Mouse (Mus musculus) embryonic facial prominence, embryonic 13.5 days (tissue): Measurements from ENCODE around the gene Anks1. TPM values are rescaled to one million over a fixed set of nuclear protein-coding genes. Genes with fewer than 3 reads are reported as not detected.
A peak's percentile ranks its signal among the peaks of the same experiment; 100 is the strongest.

ENCODE experiments used
- ATAC-seq: fragments of 200-750 bp; cut with Nextera tagmentation; 2 replicates; pipeline ENCODE4 v1.8.0; 2017; ENCODE audit warnings: low read depth; ENCODE audit not compliant: insufficient number of reproducible peaks, insufficient read depth, low FRiP score, low TSS enrichment
- H3K27ac ChIP-seq: fragments of 300-500 bp; sonication (generic); 2 replicates; pipeline ENCODE4 v1.5.1; 2015; ENCODE audit warnings: moderate library complexity, mild to moderate bottlenecking, inconsistent platforms
- H3K27me3 ChIP-seq: fragments of 300-500 bp; sonication (generic); 2 replicates; pipeline ENCODE4 v1.6.1; 2015; ENCODE audit warnings: mild to moderate bottlenecking, inconsistent platforms
- H3K36me3 ChIP-seq: fragments of 300-500 bp; sonication (generic); 2 replicates; pipeline ENCODE4 v1.6.1; 2015; ENCODE audit warnings: mild to moderate bottlenecking, inconsistent platforms
- H3K4me1 ChIP-seq: fragments of 300-500 bp; sonication (generic); 2 replicates; pipeline ENCODE4 v1.6.1; 2015; ENCODE audit warnings: inconsistent platforms
- H3K4me2 ChIP-seq: fragments of 300-500 bp; sonication (generic); 2 replicates; pipeline ENCODE4 v1.6.1; 2015; ENCODE audit warnings: moderate library complexity, mild to moderate bottlenecking, inconsistent platforms
- H3K4me3 ChIP-seq: fragments of 300-500 bp; sonication (generic); 2 replicates; pipeline ENCODE4 v1.5.1; 2015; ENCODE audit warnings: mild to moderate bottlenecking, inconsistent platforms
- H3K9ac ChIP-seq: fragments of 300-500 bp; sonication (generic); 2 replicates; pipeline ENCODE4 v1.6.1; 2015; ENCODE audit warnings: mild to moderate bottlenecking, inconsistent platforms
- H3K9me3 ChIP-seq: fragments of 300-500 bp; sonication (generic); 2 replicates; pipeline ENCODE4 v1.6.1; 2016; ENCODE audit warnings: inconsistent platforms
- WGBS: fragments of 180-500 bp; shearing (Covaris S2); methylation state at CpG from one replicate; pipeline ENCODE4 v1.1.7; 2015; ENCODE audit warnings: mixed read lengths; 5-methylcytosine and 5-hydroxymethylcytosine counted together
- polyA plus RNA-seq: library from polyadenylated mRNA; unstranded; fragments of >200 nt; fragmentation: Nextera tagmentation; extraction: Ambion mirVana; gene quantifications from 2 replicates; pipeline ENCODE4 v1.2.1, GENCODE M21; 2015

Anks1 gene
- polyA plus RNA-seq, 1 experiment from 2014 or later = 13.4 TPM

GRCm38 (mm10) chr17:28042299-28042771 is 133.2 kb downstream of the Anks1 start:
- Histone ChIP-seq H3K9ac (peak overlapping the region; percentile 36), H3K9me3 (no peaks in the 10 kb centered on the region), H3K27ac (no peak overlapping the region), H3K27me3 (no peaks in the 10 kb centered on the region), H3K4me3 (no peak overlapping the region), H3K4me1 (peaks cover 19% of the 10 kb centered on the region), H3K36me3 (peaks cover 67% of the 10 kb centered on the region), H3K4me2 (no peak overlapping the region)
- ATAC-seq = no peak
- 65% methylated on average over 23 of the region's 23 CpGs for WGBS

DNA sequence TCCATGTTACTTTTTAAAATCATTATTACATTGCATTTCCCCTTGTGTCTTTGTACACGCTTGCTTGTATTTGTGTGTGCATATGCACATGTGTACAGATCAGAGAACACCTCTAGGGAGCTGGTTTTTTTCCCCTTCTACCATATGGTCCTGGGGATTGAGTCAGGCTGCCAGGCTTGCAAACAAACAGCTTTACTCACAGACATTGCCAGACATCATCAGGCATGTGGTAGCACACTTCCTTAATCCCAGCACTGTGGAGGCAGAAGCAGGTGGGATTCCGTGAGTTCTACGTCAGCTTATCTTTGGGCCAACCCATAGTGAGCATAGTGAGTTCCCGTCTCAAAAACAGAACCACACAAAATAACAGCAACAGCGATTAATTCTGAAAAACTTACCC is 137.9 kb downstream of the Anks1 start:
- ATAC-seq = no peak
- H3K27ac ChIP-seq = no peak overlapping the region
- peaks cover 6% of the 10 kb centered on the region; the same call in 1 of the 2 replicates for H3K4me1 ChIP-seq
- H3K9me3 ChIP-seq = no peaks in the 10 kb centered on the region
- H3K36me3 ChIP-seq = peaks cover 63% of the 10 kb centered on the region
- no peaks in the 10 kb centered on the region for H3K27me3 ChIP-seq
- H3K4me3 ChIP-seq = no peak overlapping the region
- H3K9ac ChIP-seq = no peak overlapping the region
- no peak overlapping the region for H3K4me2 ChIP-seq
- 88% methylated on average over 5 of the region's 5 CpGs for WGBS

DNA sequence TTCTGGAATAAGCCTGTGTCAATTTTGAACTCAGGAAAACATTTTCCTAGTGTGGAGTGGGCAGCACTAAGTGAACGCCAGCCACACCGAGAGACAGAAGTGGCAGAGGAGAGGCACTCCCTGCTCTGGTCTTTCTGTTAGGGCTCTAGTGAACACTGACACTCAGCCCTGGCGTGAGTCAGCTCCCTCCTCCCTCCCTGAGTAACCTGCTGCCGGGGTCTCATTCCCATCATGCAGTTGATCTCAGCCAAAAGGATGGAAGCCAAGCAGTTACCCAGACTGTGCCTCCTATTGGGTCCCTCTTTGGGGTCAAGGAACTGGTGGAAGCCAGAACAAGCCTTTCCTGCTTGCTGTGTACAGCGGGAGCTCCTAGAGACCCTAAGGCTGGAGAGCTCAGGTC is 138.4 kb downstream of the Anks1 start:
- H3K27me3 ChIP-seq = no peaks in the 10 kb centered on the region
- no peak overlapping the region for H3K27ac ChIP-seq
- peaks cover 2% of the 10 kb centered on the region; the same call in 1 of the 2 replicates for H3K4me1 ChIP-seq
- H3K4me2 ChIP-seq = no peak overlapping the region
- H3K36me3 ChIP-seq = peaks cover 63% of the 10 kb centered on the region
- ATAC-seq = no peak
- no peaks in the 10 kb centered on the region for H3K9me3 ChIP-seq
- H3K4me3 ChIP-seq = no peak overlapping the region
- H3K9ac ChIP-seq = no peak overlapping the region
- 79% methylated on average over 5 of the region's 5 CpGs for WGBS

GRCm38 (mm10) chr17:28048425-28048824 is 139.3 kb downstream of the Anks1 start:
- Histone ChIP-seq H3K36me3 (peaks cover 64% of the 10 kb centered on the region), H3K27ac (no peak overlapping the region)
- 0 out of 2 replicates have a peak, but pooled peaks have one; percentile 38 for ATAC-seq

GRCm38 (mm10) chr17:28050210-28050609 is 141.1 kb downstream of the Anks1 start:
- peaks cover 69% of the 10 kb centered on the region for H3K36me3 ChIP-seq
- H3K27me3 ChIP-seq = no peaks in the 10 kb centered on the region
- WGBS = 93% methylated on average over 8 of the region's 8 CpGs
- no peak overlapping the region for H3K9ac ChIP-seq
- no peak for ATAC-seq
- H3K4me1 ChIP-seq = no peaks in the 10 kb centered on the region
- H3K9me3 ChIP-seq = no peaks in the 10 kb centered on the region
- H3K4me3 ChIP-seq = no peak overlapping the region
- no peak overlapping the region for H3K4me2 ChIP-seq
- H3K27ac ChIP-seq = no peak overlapping the region

More at GRCm38 (mm10) chr17:28048425-28048824, 139.3 kb downstream of the Anks1 start:
- no peaks in the 10 kb centered on the region for H3K9me3 ChIP-seq
- H3K4me3 ChIP-seq = no peak overlapping the region
- no peaks in the 10 kb centered on the region for H3K27me3 ChIP-seq
- WGBS = 52% methylated on average over 4 of the region's 4 CpGs
- no peak overlapping the region for H3K9ac ChIP-seq
- no peaks in the 10 kb centered on the region for H3K4me1 ChIP-seq
- H3K4me2 ChIP-seq = no peak overlapping the region

- WGBS = 77% methylated on average over 21 of the region's 21 CpGs
- Histone ChIP-seq H3K4me3 (no peak overlapping the region), H3K9me3 (no peaks in the 10 kb centered on the region), H3K4me2 (no peak overlapping the region), H3K4me1 (no peaks in the 10 kb centered on the region), H3K27ac (no peak overlapping the region), H3K36me3 (peaks cover 61% of the 10 kb centered on the region), H3K27me3 (no peaks in the 10 kb centered on the region), H3K9ac (peak overlapping the region; percentile 16; the same call in 1 of the 2 replicates)
- ATAC-seq = no peak
These were observed 143.3 kb downstream of the Anks1 start for GRCm38 (mm10) chr17:28052293-28052863.

- Histone ChIP-seq H3K4me3 (no peak overlapping the region), H3K27me3 (no peaks in the 10 kb centered on the region), H3K9ac (no peak overlapping the region), H3K9me3 (no peaks in the 10 kb centered on the region), H3K4me1 (peaks cover 32% of the 10 kb centered on the region), H3K36me3 (peaks cover 53% of the 10 kb centered on the region), H3K27ac (no peak overlapping the region; the same call in 1 of the 2 replicates), H3K4me2 (no peak overlapping the region)
- no peak for ATAC-seq
- WGBS = 88% methylated on average over 13 of the region's 13 CpGs
These were observed 149.2 kb downstream of the Anks1 start for GRCm38 (mm10) chr17:28058346-28058745.

DNA sequence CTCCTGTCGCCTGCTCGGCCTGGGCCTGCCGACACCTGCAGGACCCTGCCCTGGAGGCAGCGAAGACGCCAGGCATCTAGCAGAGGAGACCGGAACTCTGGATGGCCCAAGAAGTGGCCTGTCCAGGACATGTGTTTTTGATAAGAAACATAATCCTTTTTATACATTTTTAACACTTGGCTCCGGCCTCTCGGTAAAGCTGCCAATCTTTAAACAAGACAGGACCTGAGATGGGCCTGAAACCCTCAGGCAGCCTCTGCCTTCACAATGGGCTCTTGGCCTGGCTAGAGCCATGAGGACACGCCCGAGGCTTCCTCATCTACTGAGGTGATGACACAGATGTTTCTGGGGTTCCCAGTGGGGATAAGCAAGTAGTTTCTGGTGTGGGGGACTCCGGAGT is 151.6 kb downstream of the Anks1 start:
- Histone ChIP-seq H3K27me3 (no peaks in the 10 kb centered on the region), H3K27ac (peak overlapping the region; percentile 62), H3K4me3 (no peak overlapping the region), H3K4me1 (peaks cover 37% of the 10 kb centered on the region), H3K9ac (peak overlapping the region; percentile 2; the same call in 1 of the 2 replicates), H3K9me3 (no peaks in the 10 kb centered on the region), H3K4me2 (no peak overlapping the region), H3K36me3 (peaks cover 38% of the 10 kb centered on the region)
- no peak for ATAC-seq
- WGBS = 41% methylated on average over 11 of the region's 11 CpGs

- H3K36me3 ChIP-seq = peaks cover 32% of the 10 kb centered on the region
- WGBS = 45% methylated on average over 7 of the region's 7 CpGs
- no peak overlapping the region; the same call in 1 of the 2 replicates for H3K4me2 ChIP-seq
These were observed 152.4 kb downstream of the Anks1 start for GRCm38 (mm10) chr17:28061472-28061871.

GRCm38 (mm10) chr17:28062710-28063109 is 153.6 kb downstream of the Anks1 start:
- Histone ChIP-seq H3K9me3 (no peaks in the 10 kb centered on the region), H3K36me3 (peaks cover 26% of the 10 kb centered on the region), H3K27ac (peak overlapping the region; percentile 82), H3K9ac (no peak overlapping the region), H3K4me3 (no peak overlapping the region), H3K27me3 (no peaks in the 10 kb centered on the region), H3K4me1 (peaks cover 40% of the 10 kb centered on the region), H3K4me2 (peak overlapping the region; percentile 18; the same call in 1 of the 2 replicates)
- ATAC-seq = no peak
- WGBS = 59% methylated on average over 7 of the region's 7 CpGs

More at GRCm38 (mm10) chr17:28061472-28061871, 152.4 kb downstream of the Anks1 start:
- ATAC-seq = 0 out of 2 replicates have a peak, but pooled peaks have one; percentile 18
- H3K9me3 ChIP-seq = no peaks in the 10 kb centered on the region
- H3K27ac ChIP-seq = peak overlapping the region; percentile 62
- H3K4me3 ChIP-seq = no peak overlapping the region
- H3K9ac ChIP-seq = peak overlapping the region; percentile 2; the same call in 1 of the 2 replicates
- no peaks in the 10 kb centered on the region for H3K27me3 ChIP-seq
- H3K4me1 ChIP-seq = peaks cover 39% of the 10 kb centered on the region

- ATAC-seq = no peak
- H3K27ac ChIP-seq = peak overlapping the region; percentile 82
These were observed 154.1 kb downstream of the Anks1 start for GRCm38 (mm10) chr17:28063163-28063562.

DNA sequence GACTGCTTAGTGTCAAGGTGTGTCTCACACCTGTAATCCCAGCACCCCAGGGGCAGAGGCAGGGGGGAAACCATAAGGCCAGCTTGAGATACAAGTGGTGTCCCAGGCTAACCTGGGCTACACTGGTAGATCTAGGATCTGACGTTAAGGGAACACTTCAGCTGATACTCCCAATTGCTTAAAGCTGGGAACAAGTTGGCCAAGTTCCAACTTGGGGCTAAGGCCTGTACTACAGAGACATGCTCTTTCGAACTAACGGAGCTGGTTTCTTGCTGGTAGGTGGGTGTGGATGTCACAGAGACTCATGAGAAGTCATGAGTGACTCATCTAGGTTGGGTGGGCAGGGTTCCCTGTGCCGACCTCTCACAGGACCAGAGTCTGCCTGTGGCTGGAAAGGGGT is 158.2 kb downstream of the Anks1 start:
- no peak for ATAC-seq
- Histone ChIP-seq H3K9ac (no peak overlapping the region), H3K4me2 (no peak overlapping the region), H3K36me3 (no peaks in the 10 kb centered on the region), H3K27ac (no peak overlapping the region), H3K4me3 (no peak overlapping the region), H3K27me3 (no peaks in the 10 kb centered on the region; the same call in 1 of the 2 replicates), H3K4me1 (peaks cover 23% of the 10 kb centered on the region), H3K9me3 (no peaks in the 10 kb centered on the region)
- WGBS = 62% methylated on average over 4 of the region's 4 CpGs

More at GRCm38 (mm10) chr17:28063163-28063562, 154.1 kb downstream of the Anks1 start:
- H3K27me3 ChIP-seq = no peaks in the 10 kb centered on the region
- H3K9me3 ChIP-seq = no peaks in the 10 kb centered on the region
- H3K4me1 ChIP-seq = peaks cover 40% of the 10 kb centered on the region
- H3K9ac ChIP-seq = peak overlapping the region; percentile 46; the same call in 1 of the 2 replicates
- peaks cover 22% of the 10 kb centered on the region for H3K36me3 ChIP-seq
- peak overlapping the region; percentile 18 for H3K4me2 ChIP-seq
- WGBS = 23% methylated on average over 6 of the region's 6 CpGs
- H3K4me3 ChIP-seq = no peak overlapping the region
